Mouse (Mus musculus) adrenal gland (tissue): ENCODE results near the gene Sde2.
"Not testable (repeated sequence)": the region's sequence is repeated elsewhere in the genome, so short reads cannot be mapped to it uniquely, and the experiment has no call there.

Source experiments
- intact Hi-C: fragments of 180-260 bp; cut with DNase I; formaldehyde crosslinking; loops from one replicate; pipeline ENCODE4 v1.15.1; 2025

Sde2 gene

DNA sequence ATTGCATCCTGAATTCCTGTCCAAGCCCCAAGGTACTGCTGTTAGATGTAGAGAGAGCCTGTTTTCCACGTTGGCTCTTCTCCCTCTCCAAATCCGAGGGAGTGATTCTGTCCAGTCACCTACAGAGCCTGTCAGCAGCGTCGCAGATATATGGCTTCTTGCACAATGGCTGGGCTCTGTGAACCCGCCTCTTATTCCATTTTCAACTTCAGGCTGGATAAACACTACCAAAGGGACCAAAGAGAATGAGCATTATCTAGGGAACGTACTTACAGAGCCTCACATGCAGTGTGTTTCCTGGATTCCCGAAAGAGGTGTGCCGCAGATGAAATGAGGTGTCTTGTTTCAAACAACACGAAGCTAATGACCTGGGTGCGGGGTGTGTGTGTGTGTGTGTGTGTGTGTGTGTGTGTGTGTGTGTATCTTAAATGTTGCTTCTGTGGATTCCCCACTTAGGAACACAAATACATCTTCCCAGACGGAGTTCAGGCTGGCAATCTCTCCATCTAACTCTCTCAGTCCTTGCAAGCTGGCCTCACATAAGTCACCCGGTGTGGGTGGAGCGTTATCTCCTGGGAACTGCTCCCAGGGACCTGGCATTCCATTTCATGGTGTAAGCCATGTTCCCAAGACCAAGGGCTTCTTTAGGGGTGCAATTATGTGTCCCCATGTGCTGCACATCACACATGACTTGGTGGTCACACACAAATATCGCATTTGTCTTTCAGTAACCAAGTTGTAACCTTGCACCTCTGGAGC, 20.2 kb upstream of the Sde2 start:
- intact Hi-C loops = no loop called here

GRCm38 (mm10) chr1:180835273-180836015, 15.5 kb upstream of the Sde2 start:
- intact Hi-C loops = no loop called here

- intact Hi-C loops = not testable (repeated sequence)
These were observed 14.5 kb upstream of the Sde2 start for GRCm38 (mm10) chr1:180836467-180836866.

DNA sequence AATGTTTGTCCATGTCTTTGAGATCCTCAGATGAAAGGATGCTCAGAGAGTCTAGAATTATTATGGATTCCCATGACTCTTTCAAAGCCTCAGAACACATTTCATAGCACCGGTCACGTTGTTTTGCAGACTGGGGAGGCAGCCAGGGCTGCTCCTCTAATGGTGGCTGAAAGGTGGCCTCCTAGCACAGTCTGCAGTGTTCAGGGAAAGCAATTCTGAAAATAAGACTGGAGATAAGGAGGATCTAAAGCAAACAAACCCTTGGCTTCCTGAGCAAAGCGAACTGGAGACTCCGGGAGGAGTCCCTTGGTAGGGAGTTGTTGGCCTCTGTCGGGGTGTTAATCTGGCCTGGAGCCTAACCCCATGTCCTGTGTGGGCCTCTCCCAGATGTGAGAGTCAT, 13.7 kb upstream of the Sde2 start:
- intact Hi-C loops = no loop called here

DNA sequence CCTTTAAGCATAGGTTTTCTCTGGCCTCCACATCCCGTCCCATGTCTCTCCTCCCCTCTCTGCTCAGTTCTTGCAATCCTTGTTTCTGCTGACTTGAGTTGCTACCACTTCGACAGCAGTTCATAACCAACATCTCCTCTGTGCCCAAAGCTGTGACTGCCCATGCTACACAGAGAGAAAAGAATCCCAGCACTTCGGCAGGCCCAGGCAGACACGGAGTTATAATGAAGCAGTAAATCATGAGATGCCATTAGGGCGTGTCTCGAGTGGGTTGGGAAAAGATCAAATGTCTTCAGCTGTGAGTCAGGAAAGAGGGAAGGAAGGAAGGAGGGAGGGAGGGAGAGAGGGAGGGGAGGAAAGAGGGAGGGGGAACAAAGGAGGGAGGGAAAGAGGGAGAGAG, 12.9 kb upstream of the Sde2 start:
- intact Hi-C loops = no loop called here

DNA sequence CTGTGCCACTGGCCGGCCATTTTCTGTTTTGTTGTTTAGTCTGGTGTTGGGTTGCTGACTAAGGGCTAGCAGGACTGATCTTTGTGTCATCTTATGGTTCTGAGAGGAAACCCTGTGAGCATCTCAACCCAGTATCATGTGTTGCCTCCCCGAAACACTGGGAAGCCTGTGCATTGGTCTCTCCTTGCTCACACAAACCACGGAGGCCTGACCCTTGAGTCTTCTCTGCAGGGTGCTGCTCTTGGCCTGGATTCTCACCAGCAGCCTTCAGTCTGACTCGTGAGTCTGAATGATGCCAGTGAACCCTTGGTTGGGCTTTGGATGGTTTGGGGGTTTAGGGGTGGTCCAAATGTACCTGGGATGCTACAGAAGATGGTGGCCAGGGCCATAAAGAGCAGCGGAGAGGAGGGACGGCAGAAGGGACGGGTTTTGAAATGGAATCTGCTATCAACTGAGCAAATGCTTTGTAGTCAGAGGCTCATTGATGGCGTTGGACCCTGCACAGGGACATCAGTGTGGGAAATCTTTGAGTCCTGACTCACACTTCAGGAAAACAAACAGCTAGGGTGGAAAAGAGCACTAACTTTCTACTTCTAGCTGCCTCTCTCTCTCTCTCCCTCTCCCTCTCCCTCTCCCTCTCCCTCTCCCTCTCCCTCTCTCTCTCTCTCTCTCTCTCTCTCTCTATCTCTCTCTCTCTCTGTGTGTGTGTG, 11.6 kb upstream of the Sde2 start:
- intact Hi-C loops = no loop called here

GRCm38 (mm10) chr1:180841561-180842300, 9.2 kb upstream of the Sde2 start:
- intact Hi-C loops = no loop called here

- intact Hi-C loops = no loop called here
These were observed 2.8 kb upstream of the Sde2 start for GRCm38 (mm10) chr1:180848114-180848510.

DNA sequence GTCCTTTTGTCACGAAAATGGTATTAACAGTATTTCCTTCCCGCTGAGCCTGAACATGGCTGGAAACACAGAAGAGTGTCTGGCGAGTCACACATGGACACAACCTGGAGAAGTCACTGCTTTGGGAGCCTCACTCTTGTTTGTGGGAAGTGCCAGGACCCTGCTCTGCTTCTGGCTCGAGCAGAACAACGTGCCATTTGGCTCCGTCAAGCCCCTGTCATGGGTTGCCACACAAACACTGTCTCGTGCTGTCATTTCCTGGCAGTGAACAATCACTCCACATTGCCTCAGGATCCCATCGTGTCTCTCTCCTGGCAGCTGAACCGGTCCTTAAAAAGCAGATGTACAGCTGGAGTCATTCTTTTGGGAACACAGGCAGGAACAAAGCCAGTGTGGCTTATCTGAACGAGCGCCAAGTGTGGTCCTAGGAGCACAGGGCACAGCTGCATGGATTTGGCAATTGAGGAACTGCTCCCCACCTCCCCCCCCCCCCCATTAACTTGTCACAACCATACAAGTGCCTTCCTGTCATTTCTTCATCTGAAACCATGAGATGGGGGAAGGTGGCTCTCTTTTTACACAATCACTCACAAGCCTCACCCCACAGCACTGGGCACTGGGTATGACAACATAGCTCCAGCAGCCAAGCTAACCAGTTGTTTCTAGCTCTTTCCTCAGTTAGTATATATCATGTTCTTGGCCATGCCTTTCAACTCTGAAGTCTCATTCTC, 2.3 kb upstream of the Sde2 start:
- intact Hi-C loops = loop anchor here (1.0 kb wide), 1 partner anchor 35 kb away; the partner anchor contains the start of gene H3f3a

DNA sequence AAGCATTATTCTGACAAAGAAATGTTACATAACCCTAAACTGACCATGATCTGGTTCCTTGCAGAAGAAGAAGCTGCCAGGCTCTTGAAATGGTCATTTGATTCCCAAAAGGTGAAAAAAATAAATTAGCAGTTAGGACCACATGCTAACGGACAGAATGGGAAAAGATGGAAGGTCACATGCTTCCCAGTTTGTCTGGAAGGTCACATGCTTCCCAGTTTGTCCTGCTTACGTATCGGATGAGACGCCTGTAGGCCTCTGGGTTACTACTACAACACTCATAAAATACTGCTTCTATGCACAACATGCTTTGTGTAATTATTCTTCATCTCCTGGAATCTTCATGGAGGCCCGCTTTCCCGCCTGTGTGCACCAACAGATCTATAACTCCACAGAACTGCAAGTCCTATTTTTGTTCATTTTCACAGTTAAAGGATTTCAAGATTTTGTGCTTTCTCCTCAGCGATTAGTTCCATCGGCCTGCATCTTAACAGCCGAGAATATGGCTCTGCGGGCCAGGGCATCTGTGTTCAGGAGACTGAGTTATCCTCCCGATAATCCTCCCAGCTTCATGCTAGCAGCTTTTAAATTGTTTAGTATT, 1.1 kb upstream of the Sde2 start:
- intact Hi-C loops = loop anchor here (1.0 kb wide), 1 partner anchor 36 kb away; the partner anchor contains the start of gene H3f3a

GRCm38 (mm10) chr1:180858763-180859162, 7.8 kb downstream of the Sde2 start:
- intact Hi-C loops = no loop called here

GRCm38 (mm10) chr1:180860030-180860429, 9.1 kb downstream of the Sde2 start:
- intact Hi-C loops = no loop called here

GRCm38 (mm10) chr1:180863606-180864005, 12.7 kb downstream of the Sde2 start:
- intact Hi-C loops = no loop called here

DNA sequence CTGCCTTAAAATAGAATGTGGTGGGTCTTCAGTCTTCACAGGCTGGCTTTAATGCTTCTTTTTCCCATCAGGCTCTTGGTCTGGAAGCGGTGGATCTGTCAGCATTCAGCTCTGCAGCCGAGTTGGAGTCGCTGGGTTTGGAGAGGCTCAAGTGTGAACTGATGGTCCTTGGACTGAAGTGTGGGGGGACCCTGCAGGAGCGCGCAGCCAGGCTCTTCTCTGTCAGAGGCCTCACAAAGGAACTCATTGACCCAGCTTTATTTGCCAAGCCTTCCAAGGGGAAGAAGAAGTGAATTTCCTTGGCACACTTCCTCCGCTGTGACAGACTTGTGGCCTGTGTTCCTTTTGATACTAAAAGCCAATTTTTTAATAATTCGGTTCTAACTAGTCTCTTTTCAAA, 15.1 kb downstream of the Sde2 start:
- intact Hi-C loops = no loop called here

GRCm38 (mm10) chr1:180870122-180870650, 19.3 kb downstream of the Sde2 start:
- intact Hi-C loops = no loop called here

GRCm38 (mm10) chr1:180873861-180874484, 23.0 kb downstream of the Sde2 start:
- intact Hi-C loops = no loop called here

- intact Hi-C loops = no loop called here
These were observed 23.7 kb downstream of the Sde2 start for GRCm38 (mm10) chr1:180874615-180875014.

GRCm38 (mm10) chr1:180875126-180875525, 24.2 kb downstream of the Sde2 start:
- intact Hi-C loops = no loop called here

- intact Hi-C loops = no loop called here
These were observed 26.5 kb downstream of the Sde2 start for GRCm38 (mm10) chr1:180877466-180877865.
